Mouse (Mus musculus): ENCODE data around the gene Gapdhs. TPM values are rescaled to one million over a fixed set of nuclear protein-coding genes. Genes with fewer than 3 reads are reported as not detected.

Gene Gapdhs
- total and polyA plus RNA-seq, 3 experiments = 0.49 TPM; not detected in 2

DNA sequence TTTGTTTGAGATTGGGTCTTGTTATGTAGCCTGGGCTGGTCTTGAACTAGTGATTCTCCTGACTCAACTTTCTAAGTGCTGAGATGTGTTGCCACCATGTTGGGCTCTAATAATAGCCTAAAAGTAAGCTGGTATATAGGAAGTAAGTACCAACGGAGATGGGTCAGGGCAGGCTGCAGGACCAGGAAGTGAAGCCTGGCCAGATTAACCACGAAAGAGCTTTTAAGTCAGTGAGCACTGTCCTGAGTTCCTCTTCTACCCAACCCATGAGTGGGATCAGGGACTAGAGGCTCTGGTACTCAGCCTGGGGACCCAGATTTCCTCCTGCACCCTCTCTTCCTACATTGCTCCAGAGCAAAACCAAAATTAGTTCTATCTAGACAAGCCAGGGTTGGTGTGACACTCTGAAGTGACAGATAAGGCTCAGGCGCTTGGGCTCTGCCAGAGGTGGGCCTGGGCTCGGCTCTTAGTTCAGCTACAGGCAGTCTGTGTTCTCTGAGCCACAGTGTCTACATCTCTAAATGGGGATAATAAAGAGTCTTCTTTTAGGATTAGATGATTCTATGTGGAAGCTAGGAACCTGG, 18.4 kb upstream of the Gapdhs start:
- TF ChIP-seq TCF12 (IDR thresholded peaks at IDR 0.05; ENCODE audit: low read depth, low read length) = peak; percentile 56
- no peak for TF ChIP-seq ZMIZ1 (IDR thresholded peaks at IDR 0.05; ENCODE audit: low read depth, low read length)
- peak; percentile 85 for TF ChIP-seq TBP (IDR thresholded peaks at IDR 0.05; ENCODE audit: low read depth, low read length)
- no peak for TF ChIP-seq HCFC1 (IDR thresholded peaks at IDR 0.05; ENCODE audit: low read depth, low read length)
- peak; percentile 55; the same call in 1 of the 2 replicates for TF ChIP-seq TAL1 (IDR thresholded peaks at IDR 0.05; ENCODE audit: low read length)
- TF ChIP-seq MYB (IDR thresholded peaks at IDR 0.05; ENCODE audit: low read depth, low read length) = no peak
- TF ChIP-seq MAZ (IDR thresholded peaks at IDR 0.05; ENCODE audit: low read depth, low read length) = no peak
- no peak for TF ChIP-seq GABPA (IDR thresholded peaks at IDR 0.05; ENCODE audit: low read depth, low read length)
- no peak for TF ChIP-seq ETS1 (IDR thresholded peaks at IDR 0.05; ENCODE audit: low read depth, low read length)
- TF ChIP-seq CTCF (IDR thresholded peaks at IDR 0.05 in 2 of 3, conservative IDR thresholded peaks at IDR 0.05 in 1 of 3; ENCODE audit: control insufficient read depth in 1 of 3, insufficient read depth in 1 of 3, low read depth in 2 of 3, low read length in 3 of 3, poor library complexity in 1 of 3, severe bottlenecking in 1 of 3) = no peak
- TF ChIP-seq ELF1 (IDR thresholded peaks at IDR 0.05; ENCODE audit: low read depth, low read length) = 0 out of 2 replicates have a peak, but pooled peaks have one; percentile 30
- no peak for TF ChIP-seq POLR2A (IDR thresholded peaks at IDR 0.05; ENCODE audit: control insufficient read depth in 1 of 2, insufficient read depth in 1 of 2, low read depth in 1 of 2, low read length in 2 of 2, poor library complexity in 1 of 2)
- no peak for TF ChIP-seq CHD1 (IDR thresholded peaks at IDR 0.05; ENCODE audit: low read depth, low read length)
- peak; percentile 64; the same call in 1 of the 2 replicates for TF ChIP-seq GATA1 (IDR thresholded peaks at IDR 0.05; ENCODE audit: low read depth, low read length)
- TF ChIP-seq UBTF (IDR thresholded peaks at IDR 0.05; ENCODE audit: borderline replicate concordance, insufficient read depth, low read depth, low read length) = no peak
- no peak for TF ChIP-seq ZC3H11A (IDR thresholded peaks at IDR 0.05; ENCODE audit: low read depth, low read length)
- peak; percentile 28 to 32; a peak in 2 of 4 replicates for TF ChIP-seq EP300 (IDR thresholded peaks at IDR 0.05; ENCODE audit: low read depth in 1 of 2, low read length in 2 of 2)
- TF ChIP-seq ZNF384 (IDR thresholded peaks at IDR 0.05; ENCODE audit: low read depth, low read length) = no peak
- Histone ChIP-seq H3K79me2 (ENCODE audit: control insufficient read depth, insufficient read depth, low read length, poor library complexity) (no peaks in the 10 kb centered on the region), H3K9me3 (replicated peaks; ENCODE audit: insufficient read depth, low read length) (no peaks in the 10 kb centered on the region), H3K27ac (ENCODE audit: control insufficient read depth, low read depth, low read length) (no peak overlapping the region), H3K36me3 (ENCODE audit: control insufficient read depth in 1 of 2, insufficient read depth in 2 of 2, low read length in 2 of 2) (no peaks in the 10 kb centered on the region), H3K27me3 (ENCODE audit: control insufficient read depth in 1 of 2, insufficient read depth in 2 of 2, low read length in 2 of 2) (peaks cover 0 to 4% of the 10 kb centered on the region in 2 experiments; a peak in 1 of 4 replicates), H3K4me1 (ENCODE audit: control insufficient read depth in 1 of 2, insufficient read depth in 2 of 2, low read length in 2 of 2) (no peaks in the 10 kb centered on the region; a peak in 1 of 4 replicates), H3K4me3 (ENCODE audit: control insufficient read depth in 1 of 2, insufficient read depth in 1 of 2, low read depth in 2 of 2, low read length in 2 of 2) (no peak overlapping the region), H3K9ac (ENCODE audit: control insufficient read depth, low read depth, low read length, poor library complexity, severe bottlenecking) (no peak overlapping the region)
- peak; percentile 73 for DNase-seq (ENCODE audit: low read depth, low spot score)

DNA sequence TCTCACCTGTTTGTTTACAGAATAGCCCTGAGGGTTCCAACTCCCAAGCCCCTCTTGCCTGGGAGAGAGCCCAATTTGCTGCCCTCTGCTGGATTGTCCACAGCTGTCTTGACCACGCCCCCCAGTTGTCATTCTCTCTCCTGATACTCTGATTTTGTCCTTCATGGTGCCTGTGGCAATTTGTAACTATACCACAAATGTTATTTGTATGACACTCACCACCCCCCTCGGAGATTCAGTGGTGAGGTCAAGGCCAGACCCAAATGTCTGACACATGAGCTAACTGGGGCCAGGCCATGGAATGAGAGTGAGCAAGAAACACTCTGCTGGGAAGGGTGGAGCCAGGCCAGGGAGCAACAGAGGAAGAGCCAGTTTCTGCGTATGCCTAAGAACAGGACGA, 15.4 kb upstream of the Gapdhs start:
- H3K79me2 ChIP-seq (ENCODE audit: control insufficient read depth, insufficient read depth, low read length, poor library complexity) = no peaks in the 10 kb centered on the region
- H3K9me3 ChIP-seq (replicated peaks; ENCODE audit: insufficient read depth, low read length) = no peaks in the 10 kb centered on the region
- H3K36me3 ChIP-seq (ENCODE audit: control insufficient read depth in 1 of 2, insufficient read depth in 2 of 2, low read length in 2 of 2) = no peaks in the 10 kb centered on the region
- H3K4me3 ChIP-seq (ENCODE audit: control insufficient read depth in 1 of 2, insufficient read depth in 1 of 2, low read depth in 2 of 2, low read length in 2 of 2) = no peak overlapping the region
- TF ChIP-seq HCFC1 (IDR thresholded peaks at IDR 0.05; ENCODE audit: low read depth, low read length) (no peak), GATA1 (IDR thresholded peaks at IDR 0.05; ENCODE audit: low read depth, low read length) (no peak), KAT2A (conservative IDR thresholded peaks at IDR 0.05; ENCODE audit: low read depth, low read length) (no peak), RAD21 (IDR thresholded peaks at IDR 0.05; ENCODE audit: low read depth, low read length) (peak; percentile 7; the same call in 1 of the 2 replicates), MAFK (IDR thresholded peaks at IDR 0.05; ENCODE audit: borderline replicate concordance, low read depth, low read length) (no peak), POLR2AphosphoS5 (IDR thresholded peaks at IDR 0.05; ENCODE audit: borderline replicate concordance, low read depth, low read length) (no peak), POLR2A (IDR thresholded peaks at IDR 0.05; ENCODE audit: control insufficient read depth in 1 of 2, insufficient read depth in 1 of 2, low read depth in 1 of 2, low read length in 2 of 2, poor library complexity in 1 of 2) (no peak), MXI1 (IDR thresholded peaks at IDR 0.05; ENCODE audit: low read depth, low read length) (no peak), NELFE (IDR thresholded peaks at IDR 0.05; ENCODE audit: low read depth, low read length) (no peak), ETS1 (IDR thresholded peaks at IDR 0.05; ENCODE audit: low read depth, low read length) (no peak), SMC3 (IDR thresholded peaks at IDR 0.05; ENCODE audit: low read depth, low read length) (peak; percentile 49), TAL1 (IDR thresholded peaks at IDR 0.05; ENCODE audit: low read length) (no peak), CTCF (IDR thresholded peaks at IDR 0.05 in 2 of 3, conservative IDR thresholded peaks at IDR 0.05 in 1 of 3; ENCODE audit: control insufficient read depth in 1 of 3, insufficient read depth in 1 of 3, low read depth in 2 of 3, low read length in 3 of 3, poor library complexity in 1 of 3, severe bottlenecking in 1 of 3) (peak; percentile 11 to 61 (median 48); a peak in 4 of 6 replicates), TBP (IDR thresholded peaks at IDR 0.05; ENCODE audit: low read depth, low read length) (no peak), MYC (IDR thresholded peaks at IDR 0.05; ENCODE audit: low read depth, low read length) (no peak), NRF1 (IDR thresholded peaks at IDR 0.05; ENCODE audit: insufficient read depth, low read depth, low read length, poor library complexity, severe bottlenecking) (no peak), RCOR1 (IDR thresholded peaks at IDR 0.05; ENCODE audit: low read depth, low read length) (no peak), E2F4 (IDR thresholded peaks at IDR 0.05; ENCODE audit: borderline replicate concordance, low read depth, low read length) (no peak), MYB (IDR thresholded peaks at IDR 0.05; ENCODE audit: low read depth, low read length) (no peak), ZC3H11A (IDR thresholded peaks at IDR 0.05; ENCODE audit: low read depth, low read length) (no peak)
- H3K4me1 ChIP-seq (ENCODE audit: control insufficient read depth in 1 of 2, insufficient read depth in 2 of 2, low read length in 2 of 2) = no peaks in the 10 kb centered on the region; a peak in 1 of 4 replicates
- no peak overlapping the region for H3K27ac ChIP-seq (ENCODE audit: control insufficient read depth, low read depth, low read length)
- H3K27me3 ChIP-seq (ENCODE audit: control insufficient read depth in 1 of 2, insufficient read depth in 2 of 2, low read length in 2 of 2) = 0 out of 4 replicates have a peak, but pooled peaks cover 0 to 2% of the 10 kb centered on the region in 2 experiments
- DNase-seq (ENCODE audit: low read depth, low spot score) = no peak
- H3K9ac ChIP-seq (ENCODE audit: control insufficient read depth, low read depth, low read length, poor library complexity, severe bottlenecking) = no peak overlapping the region

Data from MEL (cell line).